ENCODE assay signal across 16 mouse cellular contexts in genomic region chr8:107495425-107495824, GRCm38 (mm10). TPM values are rescaled to one million over a fixed set of nuclear protein-coding genes. Genes with fewer than 3 reads are reported as not detected.
DNase-seq lines count a peak whose midpoint lies in the region; ATAC-seq lines count a peak whose summit lies in the region.
"Had no signal": no experiment of that assay in that cellular context is flagged by ENCODE, and none has a peak within 500 bp of the region (broad histone marks: within the 10 kb centered on the region; RNA-seq: fewer than 3 reads in every experiment).

No protein-coding gene starts in this region.

- no peak for ATAC-seq in embryonic facial prominence, embryonic 13.5 days (ENCODE audit: insufficient number of reproducible peaks, insufficient read depth, low FRiP score, low TSS enrichment, low read depth)
- ATAC-seq in intestine, embryonic 16.5 days, result peak; percentile 36; the same call in 1 of the 2 replicates
- ATAC-seq in lung, embryonic 15.5 days (ENCODE audit: borderline replicate concordance, extremely low read depth, low FRiP score, low TSS enrichment), result peak; percentile 82
- peak; percentile 83 for ATAC-seq in stomach, embryonic 15.5 days (ENCODE audit: insufficient read depth, low FRiP score, low read depth)
- no peak for ATAC-seq in hindbrain, embryonic 11.5 days (ENCODE audit: low FRiP score)
- ATAC-seq: forebrain, embryonic 15.5 days had no signal

- 78% methylated on average over 9 of the region's 9 CpGs for WGBS in embryonic facial prominence, embryonic 13.5 days
- WGBS in intestine, embryonic 16.5 days, result 47% methylated on average over 9 of the region's 9 CpGs
- 46% methylated on average over 9 of the region's 9 CpGs for WGBS in lung, embryonic 15.5 days
- 44% methylated on average over 9 of the region's 9 CpGs for WGBS in stomach, embryonic 15.5 days
- 80% methylated on average over 9 of the region's 9 CpGs for WGBS in hindbrain, embryonic 11.5 days

- H3K4me1 ChIP-seq in embryonic facial prominence, embryonic 13.5 days, result peaks cover 52% of the 10 kb centered on the region
- peaks cover 4% of the 10 kb centered on the region for H3K4me1 ChIP-seq in intestine, embryonic 16.5 days (ENCODE audit: control insufficient read depth, insufficient read depth, low read length)
- H3K4me1 ChIP-seq in lung, embryonic 15.5 days, result peaks cover 44% of the 10 kb centered on the region
- peaks cover 15% of the 10 kb centered on the region; the same call in 1 of the 2 replicates for H3K4me1 ChIP-seq in stomach, embryonic 15.5 days
- H3K4me1 ChIP-seq in hindbrain, embryonic 11.5 days (replicated peaks; ENCODE audit: control insufficient read depth, insufficient read depth, low read length), result no peaks in the 10 kb centered on the region

- H3K36me3 ChIP-seq in embryonic facial prominence, embryonic 13.5 days, result peaks cover 4% of the 10 kb centered on the region; the same call in 1 of the 2 replicates
- H3K36me3 ChIP-seq in intestine, embryonic 16.5 days (ENCODE audit: control insufficient read depth, insufficient read depth, low read length), result no peaks in the 10 kb centered on the region
- H3K36me3 ChIP-seq in lung, embryonic 15.5 days, result no peaks in the 10 kb centered on the region
- no peaks in the 10 kb centered on the region for H3K36me3 ChIP-seq in stomach, embryonic 15.5 days
- H3K36me3 ChIP-seq in hindbrain, embryonic 11.5 days (ENCODE audit: control insufficient read depth, insufficient read depth, low read length), result no peaks in the 10 kb centered on the region
- H3K36me3 ChIP-seq: forebrain, embryonic 15.5 days; hindbrain, embryonic 12.5 days; midbrain, embryonic 12.5 days; neural tube, embryonic 12.5 days had no signal

- H3K27me3 ChIP-seq in embryonic facial prominence, embryonic 13.5 days, result no peaks in the 10 kb centered on the region
- H3K27me3 ChIP-seq in intestine, embryonic 16.5 days (replicated peaks; ENCODE audit: control insufficient read depth, insufficient read depth, low read length), result no peaks in the 10 kb centered on the region
- H3K27me3 ChIP-seq in lung, embryonic 15.5 days, result no peaks in the 10 kb centered on the region
- no peaks in the 10 kb centered on the region for H3K27me3 ChIP-seq in stomach, embryonic 15.5 days (replicated peaks)
- no peaks in the 10 kb centered on the region for H3K27me3 ChIP-seq in hindbrain, embryonic 11.5 days (ENCODE audit: control insufficient read depth, insufficient read depth, low read length)
- H3K27me3 ChIP-seq: forebrain, embryonic 15.5 days; hindbrain, embryonic 12.5 days; midbrain, embryonic 12.5 days; neural tube, embryonic 12.5 days had no signal

- no peak overlapping the region for H3K4me3 ChIP-seq in embryonic facial prominence, embryonic 13.5 days
- no peak overlapping the region for H3K4me3 ChIP-seq in intestine, embryonic 16.5 days (ENCODE audit: low read length)
- H3K4me3 ChIP-seq in lung, embryonic 15.5 days, result no peak overlapping the region
- H3K4me3 ChIP-seq in stomach, embryonic 15.5 days (replicated peaks), result no peak overlapping the region
- no peak overlapping the region for H3K4me3 ChIP-seq in hindbrain, embryonic 11.5 days (ENCODE audit: low read depth, low read length)
- H3K4me3 ChIP-seq: forebrain, embryonic 15.5 days; hindbrain, embryonic 12.5 days; midbrain, embryonic 12.5 days; neural tube, embryonic 12.5 days had no signal

- H3K4me2 ChIP-seq in embryonic facial prominence, embryonic 13.5 days, result no peak overlapping the region
- H3K4me2 ChIP-seq in intestine, embryonic 16.5 days (ENCODE audit: low read depth, low read length), result no peak overlapping the region
- H3K4me2 ChIP-seq in lung, embryonic 15.5 days, result no peak overlapping the region
- no peak overlapping the region for H3K4me2 ChIP-seq in stomach, embryonic 15.5 days
- H3K4me2 ChIP-seq in hindbrain, embryonic 11.5 days (replicated peaks; ENCODE audit: low read depth, low read length), result no peak overlapping the region
- H3K4me2 ChIP-seq: forebrain, embryonic 15.5 days; hindbrain, embryonic 12.5 days; midbrain, embryonic 12.5 days; neural tube, embryonic 12.5 days had no signal

- no peaks in the 10 kb centered on the region for H3K9me3 ChIP-seq in embryonic facial prominence, embryonic 13.5 days
- H3K9me3 ChIP-seq in intestine, embryonic 16.5 days (ENCODE audit: control insufficient read depth, low read length), result no peaks in the 10 kb centered on the region
- H3K9me3 ChIP-seq in lung, embryonic 15.5 days, result no peaks in the 10 kb centered on the region
- no peaks in the 10 kb centered on the region for H3K9me3 ChIP-seq in stomach, embryonic 15.5 days
- H3K9me3 ChIP-seq in hindbrain, embryonic 11.5 days (ENCODE audit: control insufficient read depth, low read length), result no peaks in the 10 kb centered on the region
- H3K9me3 ChIP-seq: forebrain, embryonic 15.5 days; hindbrain, embryonic 12.5 days; midbrain, embryonic 12.5 days; neural tube, embryonic 12.5 days had no signal

- no peak for DNase-seq in hindbrain, embryonic 11.5 days (ENCODE audit: low spot score)
- no peak for DNase-seq in frontal cortex, postnatal 25 days (ENCODE audit: low spot score in 2 of 2)
- DNase-seq in layer of hippocampus, postnatal 14 days (ENCODE audit: low spot score in 2 of 2), result no peak
- DNase-seq: cerebellum, adult 18-20 months; cerebellum, postnatal 25 days; layer of hippocampus, postnatal 36 days; thymus, postnatal 14 days had no signal

- H3K27ac ChIP-seq in embryonic facial prominence, embryonic 13.5 days, result peak overlapping the region; percentile 90
- H3K27ac ChIP-seq in intestine, embryonic 16.5 days (ENCODE audit: low read length), result no peak overlapping the region
- peak overlapping the region; percentile 92 for H3K27ac ChIP-seq in lung, embryonic 15.5 days
- peak overlapping the region; percentile 73 for H3K27ac ChIP-seq in stomach, embryonic 15.5 days
- H3K27ac ChIP-seq in hindbrain, embryonic 11.5 days (ENCODE audit: low read depth, low read length), result no peak overlapping the region
- H3K27ac ChIP-seq: forebrain, embryonic 15.5 days; liver, embryonic 14.5 days; midbrain, embryonic 12.5 days; neural tube, embryonic 12.5 days had no signal

- H3K9ac ChIP-seq in embryonic facial prominence, embryonic 13.5 days, result no peak overlapping the region
- no peak overlapping the region for H3K9ac ChIP-seq in intestine, embryonic 16.5 days (ENCODE audit: low read depth, low read length)
- H3K9ac ChIP-seq in lung, embryonic 15.5 days, result no peak overlapping the region
- H3K9ac ChIP-seq in stomach, embryonic 15.5 days, result no peak overlapping the region
- H3K9ac ChIP-seq in hindbrain, embryonic 11.5 days (ENCODE audit: low read depth, low read length), result no peak overlapping the region
- H3K9ac ChIP-seq: forebrain, embryonic 15.5 days; hindbrain, embryonic 12.5 days; liver, embryonic 14.5 days; midbrain, embryonic 12.5 days; neural tube, embryonic 12.5 days had no signal

RNA-seq across cellular contexts. Expression of gene Wwp2, which starts 59.3 kb away (rescaled TPM):
- 158 and 211 TPM in 2 replicates for polyA plus RNA-seq in embryonic facial prominence, embryonic 13.5 days (2015; fragmentation: Nextera tagmentation; extraction: Ambion mirVana)
- 41.6 and 42.0 TPM in 2 replicates for polyA plus RNA-seq in intestine, embryonic 16.5 days (2015; fragmentation: Nextera tagmentation; extraction: Ambion mirVana)
- 50.4 and 54.0 TPM in 2 replicates for polyA plus RNA-seq in lung, embryonic 15.5 days (2015; fragmentation: Nextera tagmentation; extraction: Ambion mirVana)
- 33.2 and 36.5 TPM in 2 replicates for polyA plus RNA-seq in stomach, embryonic 15.5 days (2015; fragmentation: Nextera tagmentation; extraction: Ambion mirVana)
- polyA plus RNA-seq in hindbrain, embryonic 11.5 days (2014; fragmentation: Nextera tagmentation; extraction: Ambion mirVana), result 61.2 and 69.5 TPM in 2 replicates
- 10 to 100 TPM; 37.1 to 38.8 TPM for total RNA-seq in layer of hippocampus, postnatal 14 days (2021)

Comparison
In these comparisons a context has a peak if more than half of its experiments do, and no peak if none do; other contexts are left out.
1. ATAC-seq: peak in intestine, embryonic 16.5 days (single experiment), lung, embryonic 15.5 days (single experiment) and stomach, embryonic 15.5 days (single experiment); none in embryonic facial prominence, embryonic 13.5 days (single experiment) and hindbrain, embryonic 11.5 days (single experiment).
2. H3K27ac ChIP-seq: peak in embryonic facial prominence, embryonic 13.5 days (single experiment), lung, embryonic 15.5 days (single experiment) and stomach, embryonic 15.5 days (single experiment); none in intestine, embryonic 16.5 days (single experiment) and hindbrain, embryonic 11.5 days (single experiment).